Mouse (Mus musculus): Measurements from ENCODE around the gene Nrcam.

Gene Nrcam

GRCm38 (mm10) chr12:44602958-44603331 lies 274.3 kb downstream of the Nrcam start:
- DNase-seq (ENCODE audit: low spot score in 2 of 2), result no peak

- DNase-seq (ENCODE audit: low spot score in 2 of 2), result no peak
Measured at GRCm38 (mm10) chr12:44617001-44617421, 288.3 kb downstream of the Nrcam start.

GRCm38 (mm10) chr12:44617488-44617887 lies 288.8 kb downstream of the Nrcam start:
- DNase-seq (ENCODE audit: low spot score in 2 of 2), result no peak

- no peak for DNase-seq (ENCODE audit: low spot score in 2 of 2)
Measured at GRCm38 (mm10) chr12:44639341-44639921, 310.7 kb downstream of the Nrcam start.

- no peak for DNase-seq (ENCODE audit: low spot score in 2 of 2)
Measured at GRCm38 (mm10) chr12:44640579-44640978, 311.9 kb downstream of the Nrcam start.
